Mouse (Mus musculus) kidney, adult 2 months (tissue): ENCODE results near the gene Lyzl4.

ENCODE experiments used
- CTCF ChIP-seq: fragments of 200-500 bp; conservative IDR thresholded peaks from 2 replicates; pipeline ENCODE4 v1.5.1; 2011; ENCODE audit warnings: low read depth, mild to moderate bottlenecking, control low read depth, low read length, moderate library complexity, mixed read lengths; ENCODE audit not compliant: insufficient read depth, insufficient read length
- POLR2A ChIP-seq: fragments of 200-500 bp; IDR thresholded peaks from one replicate; pipeline ENCODE4 v1.6.1; 2011; ENCODE audit warnings: low read depth, low read length, control low read depth

GRCm38 (mm10) chr9:121667822-121668221 lies 25.9 kb upstream of the Lyzl4 start:
- TF ChIP-seq POLR2A (no peak), CTCF (no peak)
